Mouse (Mus musculus) gastrocnemius, postnatal 4 days (tissue): ENCODE measurements around the gene Ppp4r2. TPM values are rescaled to one million over a fixed set of nuclear protein-coding genes. Genes with fewer than 3 reads are reported as not detected.
A peak's percentile ranks its signal among the peaks of the same experiment; 100 is the strongest.

Experiments
- DNase-seq, 2 experiments: peaks; one replicate each; pipeline ENCODE4 v3.0.0; 2021 to 2022; ENCODE audit warnings: low spot score in 2 of 2, mixed read lengths in 2 of 2
- long read RNA-seq, 2 experiments: library from polyadenylated mRNA; stranded (forward); transcript quantifications; one replicate each; pipeline ENCODE4 v2.0.0; 2021
- total RNA-seq, 2 experiments: library from RNA; stranded (reverse); gene quantifications; 2 replicates each; pipeline ENCODE4 v1.2.3; 2021

The Ppp4r2 gene
- 10 to 100 TPM; 71.7 to 79.0 TPM for total RNA-seq
- long read RNA-seq, experiment 1, full-length matches to known transcripts = 58 of 69 reads
- long read RNA-seq, experiment 1, partial matches to known transcripts = 2 of 69 reads
- long read RNA-seq, experiment 1, other reads (novel, unspliced or antisense) = 9 of 69 reads
- long read RNA-seq, experiment 2, full-length matches to known transcripts = 43 of 57 reads
- long read RNA-seq, experiment 2, partial matches to known transcripts = 5 of 57 reads
- long read RNA-seq, experiment 2, other reads (novel, unspliced or antisense) = 9 of 57 reads

GRCm38 (mm10) chr6:100833355-100833754, at the start of gene Ppp4r2:
Ppp4r2 (plus strand) TSS chr6:100833622.
- DNase-seq = peak; percentile 86 to 92

GRCm38 (mm10) chr6:100787726-100788125, 45.7 kb upstream of the Ppp4r2 start:
- no peak for DNase-seq

GRCm38 (mm10) chr6:100789161-100789560, 44.3 kb upstream of the Ppp4r2 start:
- no peak for DNase-seq

GRCm38 (mm10) chr6:100792055-100792659, 41.3 kb upstream of the Ppp4r2 start:
- DNase-seq = no peak

DNA sequence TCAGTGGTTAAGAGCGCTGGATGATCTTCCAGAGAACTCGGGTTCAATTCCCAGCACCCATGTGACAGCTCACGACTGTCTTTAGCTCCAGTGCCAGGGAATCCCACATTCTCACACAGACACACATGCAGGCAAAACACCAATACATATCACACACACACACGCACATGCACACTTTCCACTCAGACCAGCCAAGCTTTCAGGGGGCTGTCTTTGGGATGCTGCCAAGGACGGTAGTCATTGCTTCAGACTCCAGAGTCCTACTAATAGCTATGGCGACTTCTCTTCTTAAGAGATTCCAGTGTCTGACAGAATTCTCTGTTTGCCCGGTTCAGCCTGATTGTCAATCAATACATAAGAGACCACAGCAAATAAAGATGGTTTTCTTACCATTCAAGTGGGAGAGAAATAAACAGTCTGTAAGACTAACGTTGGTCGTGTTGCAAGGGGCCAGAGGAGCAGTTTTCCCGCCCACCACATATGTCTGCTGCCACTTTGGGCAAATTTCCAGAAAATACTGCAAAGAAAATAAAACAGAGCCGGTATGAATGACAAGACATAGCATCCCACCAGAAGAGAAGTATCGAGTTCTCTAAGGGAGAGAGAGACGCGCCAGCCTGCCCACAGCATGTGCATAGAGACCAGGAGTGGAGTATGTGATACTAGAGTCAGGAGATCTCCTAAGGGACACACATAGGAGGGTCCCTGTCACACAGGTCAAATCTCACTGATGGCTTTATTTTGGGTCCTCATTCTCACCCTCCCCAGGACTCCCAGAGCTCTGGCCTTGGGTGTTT, 40.3 kb upstream of the Ppp4r2 start:
- DNase-seq = peak in 1 of 2 experiments; percentile 13

DNA sequence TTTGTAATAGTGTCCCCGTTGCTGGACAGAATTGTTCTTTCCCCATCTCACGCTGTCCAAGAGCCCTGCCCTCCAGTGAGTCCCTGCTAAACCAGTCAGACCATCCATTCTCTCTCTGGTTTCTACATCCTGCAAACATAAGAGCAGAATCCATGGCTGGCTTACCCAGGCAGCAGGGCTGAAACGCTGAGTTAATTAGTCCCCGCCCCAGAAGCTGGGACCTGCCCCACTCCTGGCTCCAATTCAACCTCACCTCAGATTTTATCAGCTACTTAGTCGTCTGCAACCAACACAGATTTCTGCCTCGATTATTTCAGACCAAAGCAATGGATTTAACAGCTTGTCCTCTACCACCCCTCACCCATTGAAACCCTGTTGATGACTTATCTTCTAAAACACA, 37.6 kb upstream of the Ppp4r2 start:
- DNase-seq = no peak

GRCm38 (mm10) chr6:100799290-100799689, 34.1 kb upstream of the Ppp4r2 start:
- DNase-seq = no peak

- no peak for DNase-seq
Observed at GRCm38 (mm10) chr6:100799766-100800165, 33.7 kb upstream of the Ppp4r2 start.

DNA sequence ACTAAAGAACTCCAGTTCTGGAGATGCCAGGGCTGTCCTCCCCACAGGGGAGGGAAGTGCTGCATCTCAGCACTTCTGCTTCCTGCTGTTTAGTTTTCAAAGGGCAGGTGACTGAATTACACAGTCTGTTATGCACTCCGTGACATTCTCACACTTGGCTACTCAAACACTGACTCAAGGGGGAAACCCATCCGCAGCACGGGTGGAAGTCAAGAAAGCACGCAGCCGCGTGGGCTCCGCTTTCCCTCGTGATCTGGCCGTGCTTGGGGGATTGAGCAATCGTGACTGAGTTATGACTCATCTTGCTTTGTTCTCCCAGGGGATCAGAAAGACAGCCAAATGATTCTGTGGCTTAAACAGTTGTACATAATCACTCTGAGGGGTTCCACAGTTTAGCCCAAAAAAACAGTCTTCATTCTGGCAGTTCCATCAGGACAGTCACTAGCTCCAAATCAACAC, 32.9 kb upstream of the Ppp4r2 start:
- peak in 1 of 2 experiments; percentile 39 for DNase-seq

DNA sequence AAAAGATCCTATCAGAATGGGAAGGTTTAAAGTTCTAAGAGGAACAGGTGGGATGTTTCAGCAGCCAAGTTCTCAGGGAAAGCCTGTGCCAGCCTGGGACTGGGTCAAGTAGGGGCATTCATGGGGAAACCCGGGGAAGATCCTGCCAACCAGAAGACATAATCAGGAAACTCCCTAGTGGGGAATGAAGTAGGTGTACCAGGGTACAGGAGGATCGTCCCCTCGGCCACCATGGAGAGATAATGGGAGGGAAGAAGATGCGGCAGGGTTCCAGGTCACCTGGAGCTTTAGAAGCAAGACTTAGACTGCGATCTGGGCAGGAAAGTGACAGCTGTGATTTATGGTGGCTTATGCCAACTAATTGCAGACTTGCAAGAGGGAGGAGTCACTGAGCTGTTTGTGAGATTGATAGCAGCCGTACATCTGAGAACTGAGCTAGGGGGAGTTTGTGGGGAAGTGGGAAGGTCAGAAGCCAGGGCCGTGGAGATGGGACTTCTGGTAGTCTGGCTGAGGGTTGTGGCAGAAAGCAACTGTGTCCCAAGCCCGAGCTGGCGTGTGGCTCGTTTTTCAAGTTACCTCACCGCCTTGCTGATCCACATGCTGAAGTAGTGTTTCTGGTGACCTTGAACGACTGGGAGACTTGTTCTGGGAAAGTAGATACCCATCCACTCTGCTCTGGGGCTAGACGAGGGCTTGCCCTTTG, 30.9 kb upstream of the Ppp4r2 start:
- no peak for DNase-seq

DNA sequence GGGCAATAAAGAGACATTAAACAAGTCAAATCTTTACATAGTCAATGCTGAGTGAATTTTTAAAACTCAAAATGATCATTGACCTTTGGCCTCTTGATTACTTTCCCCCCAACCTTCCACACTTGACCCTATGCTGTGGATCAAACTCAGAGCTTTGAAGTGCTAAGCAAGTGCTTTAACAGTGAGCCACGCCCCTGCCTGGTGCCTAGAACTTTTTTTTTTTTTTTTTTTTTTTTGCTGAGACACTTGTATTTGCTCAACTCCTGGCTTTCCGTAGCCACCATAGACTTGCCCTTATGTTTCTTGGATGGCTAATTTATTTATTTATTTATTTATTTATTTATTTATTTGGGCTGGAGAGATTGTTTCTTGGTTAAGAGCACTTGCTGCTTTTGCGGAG, 30.2 kb upstream of the Ppp4r2 start:
- no peak for DNase-seq

GRCm38 (mm10) chr6:100807187-100807586, 26.2 kb upstream of the Ppp4r2 start:
- no peak for DNase-seq

DNA sequence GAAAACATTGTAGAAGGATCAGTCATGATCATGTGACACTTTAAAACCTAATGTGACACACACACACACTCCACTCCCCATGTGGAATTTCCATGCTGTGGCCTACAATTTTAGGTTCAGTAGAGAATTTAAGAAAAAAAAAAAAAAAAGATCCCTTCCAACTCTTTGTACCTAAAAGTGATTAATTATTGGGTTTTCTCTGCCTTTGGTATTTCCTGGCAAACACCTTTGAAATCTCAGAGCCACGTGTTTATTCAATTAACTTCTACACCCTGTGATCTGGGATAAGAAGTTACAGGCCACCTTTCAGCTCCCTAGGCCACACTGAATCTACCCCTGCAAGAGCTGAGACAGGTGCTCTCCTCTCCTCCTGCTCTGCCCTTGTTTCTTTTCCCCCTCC, 25.7 kb upstream of the Ppp4r2 start:
- DNase-seq = no peak

GRCm38 (mm10) chr6:100808221-100808778, 25.1 kb upstream of the Ppp4r2 start:
- no peak for DNase-seq

DNA sequence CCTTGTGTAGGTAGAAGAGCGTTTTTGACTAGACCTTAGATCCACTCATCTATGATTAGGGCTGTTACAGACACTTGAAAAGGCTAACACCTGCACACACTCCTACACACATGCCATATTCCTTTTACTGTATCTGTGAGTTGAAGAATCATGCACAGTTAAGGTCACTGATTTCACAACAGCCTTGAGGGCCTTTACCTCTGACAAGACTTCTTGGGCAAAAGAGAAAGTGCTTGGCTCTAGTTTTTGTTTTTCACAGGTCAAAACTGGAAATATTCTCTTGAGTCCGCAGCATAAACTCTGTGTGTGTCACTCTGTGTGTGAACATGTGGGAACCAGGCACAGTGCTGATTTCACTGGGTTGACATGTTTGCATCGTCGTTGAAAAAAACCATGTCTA, 23.3 kb upstream of the Ppp4r2 start:
- no peak for DNase-seq

- DNase-seq = no peak
Observed at GRCm38 (mm10) chr6:100811731-100812130, 21.7 kb upstream of the Ppp4r2 start.

- no peak for DNase-seq
Observed at GRCm38 (mm10) chr6:100821367-100821766, 12.1 kb upstream of the Ppp4r2 start.

- no peak for DNase-seq
Observed at GRCm38 (mm10) chr6:100823356-100823755, 10.1 kb upstream of the Ppp4r2 start.

DNA sequence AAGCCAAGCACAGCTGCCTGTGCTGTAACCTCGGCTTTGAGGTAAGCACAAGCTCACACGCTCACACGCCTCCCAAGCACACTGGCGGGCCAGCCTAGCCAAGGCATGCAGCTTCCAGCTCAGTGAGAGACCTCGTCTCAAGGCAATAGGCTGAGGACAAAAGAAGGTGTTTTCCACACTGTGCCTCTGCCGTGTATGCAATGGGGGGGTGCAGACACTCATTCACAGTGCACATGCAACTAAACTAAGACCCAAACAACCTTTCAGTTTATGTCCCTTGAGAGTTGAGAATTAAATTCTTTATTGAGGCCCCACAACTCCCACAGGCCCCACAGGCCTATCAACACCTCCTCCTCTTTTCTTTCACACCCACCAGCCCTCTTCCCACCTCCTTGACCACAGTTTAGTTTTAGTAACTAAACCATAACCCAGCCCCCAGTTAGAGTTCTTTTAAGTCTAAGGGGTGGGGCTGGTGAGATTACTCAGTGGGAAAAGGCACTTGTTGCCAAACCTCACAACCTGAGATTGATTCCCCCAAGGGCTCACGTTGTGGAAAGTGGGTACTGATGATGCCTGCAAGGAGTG, 8.9 kb upstream of the Ppp4r2 start:
- DNase-seq = no peak

GRCm38 (mm10) chr6:100826046-100826445, 7.4 kb upstream of the Ppp4r2 start:
- no peak for DNase-seq

DNA sequence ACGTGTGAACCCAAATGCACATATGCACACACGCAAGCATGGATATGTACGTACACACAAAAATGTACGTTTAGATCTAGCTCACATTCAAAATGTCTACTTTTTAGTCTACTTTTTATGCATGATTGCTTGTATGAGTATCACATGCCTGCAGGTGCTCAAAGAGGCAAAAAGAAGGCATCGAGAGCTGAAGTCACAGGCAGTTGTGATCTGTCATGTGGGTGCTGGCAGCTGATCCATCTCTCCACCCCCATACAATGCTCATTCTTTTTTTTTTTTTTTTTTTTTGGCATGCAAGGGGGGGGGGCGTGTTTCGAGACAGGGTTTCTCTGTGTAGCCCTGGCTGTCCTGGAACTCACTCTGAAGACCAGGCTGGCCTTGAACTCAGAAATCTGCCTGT, 4.9 kb upstream of the Ppp4r2 start:
- DNase-seq = no peak
